Mouse (Mus musculus): ENCODE results near the gene Cic. TPM values are rescaled to one million over a fixed set of nuclear protein-coding genes. Genes with fewer than 3 reads are reported as not detected.

Gene Cic
- polyA plus RNA-seq, 1 experiment from 2014 or later: 25.2 TPM

GRCm38 (mm10) chr7:25290463-25290862 lies 23.0 kb downstream of the Cic start:
- no peak overlapping the region for H3K27ac ChIP-seq (ENCODE audit: low read depth, low read length)
- no peak for DNase-seq (ENCODE audit: low spot score)

DNA sequence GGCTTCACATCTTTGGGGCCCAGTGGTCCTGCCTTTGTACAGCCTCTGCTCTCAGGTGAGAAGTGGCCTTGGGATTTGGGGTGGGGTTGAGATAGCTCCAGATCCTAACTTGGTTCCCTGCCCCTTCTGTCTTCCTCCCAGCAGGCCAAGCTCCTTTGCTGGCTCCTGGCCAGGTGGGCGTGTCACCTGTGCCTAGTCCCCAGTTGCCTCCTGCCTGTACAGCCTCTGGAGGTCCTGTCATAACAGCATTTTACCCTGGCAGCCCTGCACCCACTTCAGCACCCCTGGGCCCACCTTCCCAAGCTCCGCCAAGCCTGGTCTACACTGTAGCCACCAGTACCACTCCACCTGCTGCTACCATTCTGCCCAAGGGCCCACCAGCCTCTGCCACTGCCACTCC lies 23.4 kb downstream of the Cic start:
- Histone ChIP-seq H3K9me3 (ENCODE audit: control insufficient read depth, low read length) (peaks cover 5% of the 10 kb centered on the region; the same call in 1 of the 2 replicates), H3K27ac (ENCODE audit: low read depth, low read length) (no peak overlapping the region), H3K4me3 (ENCODE audit: low read depth, low read length) (no peak overlapping the region), H3K27me3 (replicated peaks; ENCODE audit: control insufficient read depth, insufficient read depth, low read length) (no peaks in the 10 kb centered on the region), H3K4me1 (replicated peaks; ENCODE audit: control insufficient read depth, insufficient read depth, low read length) (peaks cover 3% of the 10 kb centered on the region; the same call in 1 of the 2 replicates), H3K9ac (ENCODE audit: low read depth, low read length) (no peak overlapping the region), H3K36me3 (ENCODE audit: control insufficient read depth, insufficient read depth, low read length) (peaks cover 75% of the 10 kb centered on the region), H3K4me2 (no peak overlapping the region)
- ATAC-seq (replicated peaks; ENCODE audit: low FRiP score) (no peak), DNase-seq (ENCODE audit: low spot score) (no peak)
- 91% methylated on average over 2 of the region's 2 CpGs for WGBS

More at GRCm38 (mm10) chr7:25290463-25290862, 23.0 kb downstream of the Cic start:
- Histone ChIP-seq H3K4me1 (replicated peaks; ENCODE audit: control insufficient read depth, insufficient read depth, low read length) (peaks cover 3% of the 10 kb centered on the region; the same call in 1 of the 2 replicates), H3K27me3 (replicated peaks; ENCODE audit: control insufficient read depth, insufficient read depth, low read length) (no peaks in the 10 kb centered on the region), H3K36me3 (ENCODE audit: control insufficient read depth, insufficient read depth, low read length) (peaks cover 80% of the 10 kb centered on the region), H3K4me3 (ENCODE audit: low read depth, low read length) (no peak overlapping the region), H3K9me3 (ENCODE audit: control insufficient read depth, low read length) (peaks cover 5% of the 10 kb centered on the region; the same call in 1 of the 2 replicates), H3K9ac (ENCODE audit: low read depth, low read length) (no peak overlapping the region), H3K4me2 (no peak overlapping the region)
- WGBS: 100% methylated on average over 1 of the region's 1 CpGs
- 0 out of 2 replicates have a peak, but pooled peaks have one; percentile 16 for ATAC-seq (replicated peaks; ENCODE audit: low FRiP score)

- no peak overlapping the region for H3K9ac ChIP-seq (ENCODE audit: low read depth, low read length)
- H3K27ac ChIP-seq (ENCODE audit: low read depth, low read length): no peak overlapping the region
- H3K4me2 ChIP-seq: no peak overlapping the region
- peaks cover 5% of the 10 kb centered on the region; the same call in 1 of the 2 replicates for H3K9me3 ChIP-seq (ENCODE audit: control insufficient read depth, low read length)
- DNase-seq (ENCODE audit: low spot score) (no peak), ATAC-seq (replicated peaks; ENCODE audit: low FRiP score) (no peak)
- peaks cover 63% of the 10 kb centered on the region for H3K36me3 ChIP-seq (ENCODE audit: control insufficient read depth, insufficient read depth, low read length)
- no peak overlapping the region for H3K4me3 ChIP-seq (ENCODE audit: low read depth, low read length)
- peaks cover 10% of the 10 kb centered on the region for H3K4me1 ChIP-seq (replicated peaks; ENCODE audit: control insufficient read depth, insufficient read depth, low read length)
- H3K27me3 ChIP-seq (replicated peaks; ENCODE audit: control insufficient read depth, insufficient read depth, low read length): no peaks in the 10 kb centered on the region
- WGBS: 80% methylated on average over 7 of the region's 7 CpGs
Observed at GRCm38 (mm10) chr7:25292107-25292506, 24.6 kb downstream of the Cic start.

GRCm38 (mm10) chr7:25293191-25293739 lies 25.8 kb downstream of the Cic start:
- Histone ChIP-seq H3K27me3 (replicated peaks; ENCODE audit: control insufficient read depth, insufficient read depth, low read length) (no peaks in the 10 kb centered on the region), H3K4me1 (replicated peaks; ENCODE audit: control insufficient read depth, insufficient read depth, low read length) (peaks cover 10% of the 10 kb centered on the region), H3K27ac (ENCODE audit: low read depth, low read length) (no peak overlapping the region; the same call in 1 of the 2 replicates), H3K9ac (ENCODE audit: low read depth, low read length) (no peak overlapping the region), H3K4me3 (ENCODE audit: low read depth, low read length) (no peak overlapping the region), H3K9me3 (ENCODE audit: control insufficient read depth, low read length) (peaks cover 5% of the 10 kb centered on the region; the same call in 1 of the 2 replicates), H3K36me3 (ENCODE audit: control insufficient read depth, insufficient read depth, low read length) (peaks cover 52% of the 10 kb centered on the region), H3K4me2 (no peak overlapping the region)
- no peak for ATAC-seq (replicated peaks; ENCODE audit: low FRiP score)
- WGBS: 83% methylated on average over 10 of the region's 10 CpGs
- no peak for DNase-seq (ENCODE audit: low spot score)

DNA sequence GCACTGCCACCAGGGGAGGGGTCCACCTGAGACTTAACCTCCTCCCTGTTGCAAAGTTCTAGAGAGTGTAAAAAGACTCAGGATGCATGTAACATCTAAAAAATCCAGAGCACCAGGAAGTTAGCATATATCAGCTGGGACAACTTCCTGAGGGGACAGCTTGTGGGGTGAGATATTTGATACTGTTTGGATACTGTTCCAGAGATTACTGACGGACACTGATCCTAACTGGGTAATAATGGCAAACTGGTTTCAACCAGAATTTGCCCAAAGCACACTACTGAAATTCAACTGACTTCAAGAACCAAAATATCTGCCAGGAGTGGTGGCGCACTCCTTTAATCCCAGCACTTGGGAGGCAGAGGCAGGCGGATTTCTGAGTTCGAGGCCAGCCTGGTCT lies 27.0 kb downstream of the Cic start:
- DNase-seq (ENCODE audit: low spot score) (no peak), ATAC-seq (replicated peaks; ENCODE audit: low FRiP score) (no peak)
- Histone ChIP-seq H3K4me1 (replicated peaks; ENCODE audit: control insufficient read depth, insufficient read depth, low read length) (peaks cover 10% of the 10 kb centered on the region), H3K9me3 (ENCODE audit: control insufficient read depth, low read length) (peaks cover 4% of the 10 kb centered on the region; the same call in 1 of the 2 replicates), H3K27me3 (replicated peaks; ENCODE audit: control insufficient read depth, insufficient read depth, low read length) (no peaks in the 10 kb centered on the region), H3K27ac (ENCODE audit: low read depth, low read length) (no peak overlapping the region), H3K4me2 (no peak overlapping the region), H3K36me3 (ENCODE audit: control insufficient read depth, insufficient read depth, low read length) (peaks cover 39% of the 10 kb centered on the region), H3K4me3 (ENCODE audit: low read depth, low read length) (no peak overlapping the region), H3K9ac (ENCODE audit: low read depth, low read length) (no peak overlapping the region)
- 85% methylated on average over 4 of the region's 4 CpGs for WGBS

DNA sequence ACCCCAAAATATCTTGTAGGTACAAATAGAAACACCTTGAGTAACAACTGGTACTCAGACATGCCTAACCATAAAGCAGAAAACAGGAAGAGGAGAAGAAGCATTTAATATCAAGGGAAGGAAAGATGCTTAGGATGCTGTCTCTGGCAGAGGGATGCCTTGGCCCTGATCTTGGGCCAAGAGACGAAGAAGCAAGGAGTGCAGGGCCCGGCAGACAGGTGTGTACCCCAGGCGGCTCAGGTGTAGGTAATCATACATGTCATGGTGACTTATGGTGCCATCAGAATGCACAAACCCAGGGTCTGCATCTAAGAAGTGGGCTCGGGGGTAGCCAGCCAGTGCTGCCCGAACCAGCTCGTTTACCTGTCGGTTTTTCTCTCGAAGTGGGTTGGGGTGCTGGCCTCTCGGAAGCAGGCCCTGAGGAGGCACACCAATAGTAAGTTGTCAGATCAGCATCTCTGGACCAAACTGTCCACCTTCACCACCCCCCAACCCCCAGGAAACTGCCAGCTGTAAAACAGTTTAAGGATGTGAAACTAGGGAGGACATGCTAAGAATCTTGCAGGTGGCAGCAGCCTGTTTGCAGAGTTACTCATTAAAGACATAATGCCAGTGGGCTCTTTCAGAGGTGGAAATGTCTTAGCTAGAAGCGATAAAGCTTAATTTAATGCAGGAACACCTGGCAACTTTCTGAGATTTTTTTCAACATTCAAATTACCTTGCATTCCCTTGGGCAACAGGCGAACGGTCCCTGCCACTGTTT lies 27.6 kb downstream of the Cic start:
- H3K36me3 ChIP-seq (ENCODE audit: control insufficient read depth, insufficient read depth, low read length): peaks cover 33% of the 10 kb centered on the region
- H3K4me3 ChIP-seq (ENCODE audit: low read depth, low read length): no peak overlapping the region
- no peaks in the 10 kb centered on the region for H3K27me3 ChIP-seq (replicated peaks; ENCODE audit: control insufficient read depth, insufficient read depth, low read length)
- DNase-seq (ENCODE audit: low spot score) (no peak), ATAC-seq (replicated peaks; ENCODE audit: low FRiP score) (no peak)
- H3K9me3 ChIP-seq (ENCODE audit: control insufficient read depth, low read length): no peaks in the 10 kb centered on the region
- no peak overlapping the region for H3K9ac ChIP-seq (ENCODE audit: low read depth, low read length)
- no peak overlapping the region for H3K27ac ChIP-seq (ENCODE audit: low read depth, low read length)
- peaks cover 10% of the 10 kb centered on the region for H3K4me1 ChIP-seq (replicated peaks; ENCODE audit: control insufficient read depth, insufficient read depth, low read length)
- H3K4me2 ChIP-seq: no peak overlapping the region
- 85% methylated on average over 12 of the region's 12 CpGs for WGBS

- ATAC-seq (replicated peaks; ENCODE audit: low FRiP score): peak; percentile 18
- H3K27ac ChIP-seq (ENCODE audit: low read depth, low read length): peak overlapping the region; percentile 93
- H3K9me3 ChIP-seq (ENCODE audit: control insufficient read depth, low read length): no peaks in the 10 kb centered on the region
- H3K36me3 ChIP-seq (ENCODE audit: control insufficient read depth, insufficient read depth, low read length): peaks cover 14% of the 10 kb centered on the region
- peak overlapping the region; percentile 96 for H3K4me2 ChIP-seq
- peak overlapping the region; percentile 86 for H3K4me3 ChIP-seq (ENCODE audit: low read depth, low read length)
- H3K4me1 ChIP-seq (replicated peaks; ENCODE audit: control insufficient read depth, insufficient read depth, low read length): peaks cover 8% of the 10 kb centered on the region
- no peaks in the 10 kb centered on the region for H3K27me3 ChIP-seq (replicated peaks; ENCODE audit: control insufficient read depth, insufficient read depth, low read length)
- 2% methylated on average over 21 of the region's 21 CpGs for WGBS
- H3K9ac ChIP-seq (ENCODE audit: low read depth, low read length): peak overlapping the region; percentile 86
- peak; percentile 62 for DNase-seq (ENCODE audit: low spot score)
Observed at GRCm38 (mm10) chr7:25296945-25297453, 29.5 kb downstream of the Cic start.

DNA sequence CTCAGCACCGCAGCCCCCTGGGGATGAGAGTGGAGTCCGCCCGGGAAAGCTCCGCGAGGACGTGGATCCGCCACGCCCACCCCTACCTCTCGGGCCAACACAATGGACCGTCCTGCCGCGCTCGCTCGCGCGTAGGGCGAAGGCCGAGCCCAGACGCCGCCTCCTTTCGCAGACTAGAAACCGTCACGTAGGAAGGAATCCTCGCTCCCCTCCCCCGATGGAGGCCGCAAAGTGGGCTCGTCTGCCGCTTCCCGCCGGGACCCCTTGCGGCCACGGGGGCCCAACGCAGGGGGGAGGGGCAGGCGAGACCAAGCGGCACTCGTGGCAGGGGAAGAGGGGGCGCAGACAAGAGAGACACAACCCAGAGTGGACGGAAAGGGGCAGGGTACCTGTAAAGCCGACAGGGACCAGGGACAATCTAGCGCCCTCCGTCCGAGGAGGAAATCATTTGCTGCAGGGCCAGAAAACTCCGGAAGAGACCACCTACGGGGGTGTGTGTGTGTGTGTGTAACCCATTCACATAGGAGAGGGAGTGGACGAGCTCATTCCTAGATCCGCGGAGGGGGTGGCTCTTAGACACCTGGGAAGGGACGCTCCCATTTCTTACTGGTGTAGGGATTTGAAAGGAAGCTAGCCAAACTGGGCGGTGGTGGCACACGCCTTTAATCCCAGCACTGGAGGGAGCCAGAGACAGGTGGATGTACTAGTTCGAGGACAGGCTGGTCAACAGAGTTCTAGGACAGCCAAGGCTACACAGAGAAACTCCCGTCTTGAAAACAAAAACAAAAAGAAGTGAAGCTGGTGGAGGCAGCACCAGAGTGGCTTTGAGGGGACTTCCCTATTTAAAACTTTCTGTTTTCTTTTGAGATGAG lies 30.2 kb downstream of the Cic start, which contains the start of gene Pafah1b3:
Gene Pafah1b3 (minus strand): TSS at position 533 of the 872 bp plus-strand sequence.
- H3K36me3 ChIP-seq (ENCODE audit: control insufficient read depth, insufficient read depth, low read length): peaks cover 7% of the 10 kb centered on the region
- H3K27ac ChIP-seq (ENCODE audit: low read depth, low read length): peak within 1 kb of the TSS; percentile 93
- H3K4me1 ChIP-seq (replicated peaks; ENCODE audit: control insufficient read depth, insufficient read depth, low read length): peaks cover 7% of the 10 kb centered on the region
- H3K4me3 ChIP-seq (ENCODE audit: low read depth, low read length): peak within 1 kb of the TSS; percentile 86
- peak within 1 kb of the TSS; percentile 86 for H3K9ac ChIP-seq (ENCODE audit: low read depth, low read length)
- H3K4me2 ChIP-seq: peak within 1 kb of the TSS; percentile 96
- DNase-seq (ENCODE audit: low spot score): peak; percentile 86
- 1% methylated on average over 52 of the region's 52 CpGs for WGBS
- H3K9me3 ChIP-seq (ENCODE audit: control insufficient read depth, low read length): no peaks in the 10 kb centered on the region
- ATAC-seq (replicated peaks; ENCODE audit: low FRiP score): peak; percentile 86
- H3K27me3 ChIP-seq (replicated peaks; ENCODE audit: control insufficient read depth, insufficient read depth, low read length): peaks cover 2% of the 10 kb centered on the region; the same call in 1 of the 2 replicates
